Mouse (Mus musculus) brain, embryonic 14.5 days (tissue): ENCODE data around the gene Gm17190.

Source experiments
- CTCF ChIP-seq: fragments of 200-500 bp; IDR thresholded peaks from 2 replicates; pipeline ENCODE4 v1.5.1; 2012; ENCODE audit warnings: inconsistent platforms, mild to moderate bottlenecking, moderate library complexity, borderline replicate concordance; ENCODE audit not compliant: insufficient read depth, insufficient read length; ENCODE audit errors: extremely low read depth
- POLR2A ChIP-seq: fragments of 200-500 bp; IDR thresholded peaks from 2 replicates; pipeline ENCODE4 v1.6.1; 2012; ENCODE audit warnings: mild to moderate bottlenecking, inconsistent platforms, borderline replicate concordance; ENCODE audit not compliant: poor library complexity, insufficient read depth, insufficient read length, severe bottlenecking; ENCODE audit errors: extremely low read depth

GRCm38 (mm10) chr13:96126669-96127068 is 44.8 kb downstream of the Gm17190 start:
- TF ChIP-seq CTCF: no peak
- no peak for TF ChIP-seq POLR2A
